Mouse (Mus musculus): Measurements from ENCODE around the gene Gm8765.
"Not testable (repeated sequence)": the region's sequence is repeated elsewhere in the genome, so short reads cannot be mapped to it uniquely, and the experiment has no call there.

Gm8765 gene

DNA sequence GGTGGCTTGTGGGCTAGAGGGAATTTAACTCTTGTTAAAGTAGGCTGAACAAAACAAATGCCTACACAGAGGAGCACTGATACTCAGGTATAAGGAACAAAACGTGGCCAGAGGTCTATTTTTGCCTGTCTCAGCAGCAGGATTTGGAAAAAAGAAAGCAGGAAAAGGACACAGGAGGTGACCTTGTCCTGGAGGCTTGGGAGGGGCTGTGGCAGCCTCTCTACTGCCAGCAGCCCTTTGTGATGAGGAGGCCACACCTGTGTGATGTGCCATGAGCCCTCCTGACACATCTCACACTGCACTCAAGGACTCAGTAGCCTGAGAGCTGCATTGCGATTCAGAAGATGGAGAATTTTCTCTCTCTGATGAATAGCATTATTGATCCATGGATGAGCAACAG, at the start of gene Gm8765:
Gene Gm8765, plus strand, starts transcription at position 301 of the 400 bp plus-strand sequence.
- DNase-seq = not testable (repeated sequence)

GRCm38 (mm10) chr13:50648771-50649170, 49.3 kb upstream of the Gm8765 start:
- DNase-seq = not testable (repeated sequence)

DNA sequence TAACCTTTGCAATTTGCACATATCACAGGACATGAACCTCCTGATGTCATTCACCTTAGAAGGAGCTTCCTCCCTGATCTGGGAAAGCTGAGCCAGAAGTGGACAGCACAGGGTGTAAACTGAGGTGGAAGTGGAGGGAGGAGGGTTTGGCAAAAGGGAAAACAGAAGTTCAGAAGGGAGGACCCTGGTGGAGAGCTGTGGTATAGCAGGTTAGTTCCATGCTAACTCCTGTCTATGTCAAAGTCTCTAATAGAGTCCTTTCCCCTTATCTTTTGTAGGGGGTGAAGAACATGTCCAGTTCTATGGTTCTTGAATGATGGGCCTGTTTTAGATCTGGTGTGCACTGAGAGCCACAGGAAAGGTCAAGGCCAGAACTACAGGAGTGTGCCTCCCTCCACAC, 52.2 kb downstream of the Gm8765 start:
- not testable (repeated sequence) for DNase-seq

DNA sequence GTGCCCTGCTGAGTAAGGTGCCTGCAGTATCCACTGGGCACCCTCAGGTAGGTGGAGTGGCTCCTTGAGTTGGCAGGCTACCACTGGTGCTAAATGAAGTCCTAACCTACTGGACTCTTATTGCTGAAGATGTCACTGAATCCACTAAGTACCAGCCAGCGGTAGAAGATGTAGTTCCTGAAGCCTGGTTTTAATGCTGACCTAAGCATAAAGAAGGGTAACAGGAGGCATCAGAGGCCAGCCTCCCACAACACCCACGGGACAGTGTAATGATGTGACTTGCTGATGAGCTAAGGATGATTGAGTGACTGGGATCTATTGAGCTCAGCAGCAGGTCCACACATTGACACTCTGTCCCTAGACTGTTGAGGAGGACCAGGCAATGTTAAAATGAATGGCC, 53.6 kb downstream of the Gm8765 start:
- DNase-seq = no peak

- DNase-seq = not testable (repeated sequence)
These were observed 54.8 kb downstream of the Gm8765 start for GRCm38 (mm10) chr13:50752961-50753360.

Measured in kidney, adult 9 months (tissue).